Mouse (Mus musculus) embryonic facial prominence, embryonic 13.5 days (tissue): Measurements from ENCODE around the gene Glra4. TPM values are rescaled to one million over a fixed set of nuclear protein-coding genes. Genes with fewer than 3 reads are reported as not detected.

Source experiments
- ATAC-seq: fragments of 200-750 bp; cut with Nextera tagmentation; 2 replicates; pipeline ENCODE4 v1.8.0; 2017; ENCODE audit warnings: low read depth; ENCODE audit not compliant: insufficient number of reproducible peaks, insufficient read depth, low FRiP score, low TSS enrichment
- H3K27ac ChIP-seq: fragments of 300-500 bp; sonication (generic); 2 replicates; pipeline ENCODE4 v1.5.1; 2015; ENCODE audit warnings: moderate library complexity, mild to moderate bottlenecking, inconsistent platforms
- H3K27me3 ChIP-seq: fragments of 300-500 bp; sonication (generic); 2 replicates; pipeline ENCODE4 v1.6.1; 2015; ENCODE audit warnings: mild to moderate bottlenecking, inconsistent platforms
- H3K36me3 ChIP-seq: fragments of 300-500 bp; sonication (generic); 2 replicates; pipeline ENCODE4 v1.6.1; 2015; ENCODE audit warnings: mild to moderate bottlenecking, inconsistent platforms
- H3K4me1 ChIP-seq: fragments of 300-500 bp; sonication (generic); 2 replicates; pipeline ENCODE4 v1.6.1; 2015; ENCODE audit warnings: inconsistent platforms
- H3K4me2 ChIP-seq: fragments of 300-500 bp; sonication (generic); 2 replicates; pipeline ENCODE4 v1.6.1; 2015; ENCODE audit warnings: moderate library complexity, mild to moderate bottlenecking, inconsistent platforms
- H3K4me3 ChIP-seq: fragments of 300-500 bp; sonication (generic); 2 replicates; pipeline ENCODE4 v1.5.1; 2015; ENCODE audit warnings: mild to moderate bottlenecking, inconsistent platforms
- H3K9ac ChIP-seq: fragments of 300-500 bp; sonication (generic); 2 replicates; pipeline ENCODE4 v1.6.1; 2015; ENCODE audit warnings: mild to moderate bottlenecking, inconsistent platforms
- H3K9me3 ChIP-seq: fragments of 300-500 bp; sonication (generic); 2 replicates; pipeline ENCODE4 v1.6.1; 2016; ENCODE audit warnings: inconsistent platforms
- WGBS: fragments of 180-500 bp; shearing (Covaris S2); methylation state at CpG from one replicate; pipeline ENCODE4 v1.1.7; 2015; ENCODE audit warnings: mixed read lengths; 5-methylcytosine and 5-hydroxymethylcytosine counted together
- polyA plus RNA-seq: library from polyadenylated mRNA; unstranded; fragments of >200 nt; fragmentation: Nextera tagmentation; extraction: Ambion mirVana; gene quantifications from 2 replicates; pipeline ENCODE4 v1.2.1, GENCODE M21; 2015

The Glra4 gene
- polyA plus RNA-seq, 1 experiment from 2014 or later, result not detected

GRCm38 (mm10) chrX:136755464-136755863, 24.5 kb downstream of the Glra4 start:
- Histone ChIP-seq H3K4me3 (no peak overlapping the region), H3K9ac (no peak overlapping the region), H3K4me1 (no peaks in the 10 kb centered on the region), H3K27me3 (peaks cover 4% of the 10 kb centered on the region; the same call in 1 of the 2 replicates), H3K4me2 (no peak overlapping the region), H3K27ac (no peak overlapping the region), H3K36me3 (no peaks in the 10 kb centered on the region), H3K9me3 (no peaks in the 10 kb centered on the region)
- WGBS, result 81% methylated on average over 3 of the region's 3 CpGs
- ATAC-seq, result no peak

DNA sequence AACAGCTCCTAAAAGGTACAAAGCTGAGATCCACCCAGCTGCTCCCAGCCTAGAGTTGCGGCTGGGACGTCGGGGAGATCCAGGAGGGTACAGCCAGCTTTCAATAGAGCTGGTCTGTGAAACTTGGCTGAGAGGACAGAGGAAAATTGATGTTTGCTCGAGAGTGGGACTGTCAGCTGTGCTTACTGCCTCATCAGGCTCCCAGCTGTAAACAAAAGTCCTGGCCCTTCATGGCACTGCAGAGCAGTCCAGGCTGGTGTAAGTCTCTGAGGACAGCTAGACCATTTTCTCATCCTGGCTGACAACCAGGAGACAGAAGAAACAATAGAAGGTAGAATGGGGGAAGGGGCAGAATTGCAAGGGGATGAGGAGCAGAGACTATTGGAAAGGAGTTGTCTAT, 30.6 kb downstream of the Glra4 start:
- 85% methylated on average over 4 of the region's 4 CpGs for WGBS
- ATAC-seq, result no peak

GRCm38 (mm10) chrX:136744663-136745062, 35.3 kb downstream of the Glra4 start:
- Histone ChIP-seq H3K4me2 (no peak overlapping the region), H3K27me3 (peaks cover 9% of the 10 kb centered on the region), H3K9me3 (no peaks in the 10 kb centered on the region), H3K4me3 (no peak overlapping the region), H3K36me3 (no peaks in the 10 kb centered on the region), H3K27ac (no peak overlapping the region), H3K9ac (no peak overlapping the region), H3K4me1 (no peaks in the 10 kb centered on the region)
- 69% methylated on average over 8 of the region's 8 CpGs for WGBS
- ATAC-seq, result no peak

More for the DNA sequence above, 30.6 kb downstream of the Glra4 start:
- H3K27me3 ChIP-seq, result peaks cover 9% of the 10 kb centered on the region
- H3K4me1 ChIP-seq, result no peaks in the 10 kb centered on the region
- no peak overlapping the region for H3K9ac ChIP-seq
- H3K4me2 ChIP-seq, result no peak overlapping the region
- H3K27ac ChIP-seq, result no peak overlapping the region
- no peaks in the 10 kb centered on the region for H3K36me3 ChIP-seq
- no peaks in the 10 kb centered on the region for H3K9me3 ChIP-seq
- no peak overlapping the region for H3K4me3 ChIP-seq

GRCm38 (mm10) chrX:136743459-136743858, 36.5 kb downstream of the Glra4 start, which contains the start of gene Morf4l2:
Gene Morf4l2 (minus strand): TSS chrX:136743690.
- peaks cover 4% of the 10 kb centered on the region; the same call in 1 of the 2 replicates for H3K27me3 ChIP-seq
- WGBS, result 86% methylated on average over 12 of the region's 12 CpGs
- no peak for ATAC-seq

DNA sequence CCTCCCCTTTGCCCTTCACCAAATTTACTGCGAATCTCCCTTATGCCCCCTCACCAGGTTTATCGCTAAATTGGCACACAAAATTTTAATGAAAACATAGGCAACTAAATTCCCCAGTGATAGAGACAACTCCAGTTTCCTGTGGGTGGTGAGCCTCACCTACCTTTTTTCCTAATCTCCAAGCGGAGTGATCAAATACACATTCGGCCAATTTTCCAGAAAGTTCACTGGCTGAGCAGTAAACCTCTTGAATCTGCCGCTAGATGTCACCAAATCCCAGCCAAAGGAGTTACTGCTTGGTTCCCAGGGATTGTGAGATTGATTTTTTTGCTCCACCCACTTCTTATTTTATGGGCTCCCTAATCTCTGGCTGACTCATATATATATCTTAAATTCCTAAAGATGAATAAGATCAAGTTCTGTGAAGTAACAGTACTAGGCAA, 37.3 kb downstream of the Glra4 start:
- WGBS, result 27% methylated on average over 5 of the region's 5 CpGs
- H3K9me3 ChIP-seq, result no peaks in the 10 kb centered on the region
- ATAC-seq, result no peak
- peaks cover 3% of the 10 kb centered on the region for H3K36me3 ChIP-seq
- peak overlapping the region; percentile 69 for H3K9ac ChIP-seq
- peak overlapping the region; percentile 56 for H3K4me2 ChIP-seq
- peaks cover 4% of the 10 kb centered on the region; the same call in 1 of the 2 replicates for H3K27me3 ChIP-seq
- peak overlapping the region; percentile 92 for H3K27ac ChIP-seq
- peak overlapping the region; percentile 55 for H3K4me3 ChIP-seq
- H3K4me1 ChIP-seq, result 0 out of 2 replicates have a peak, but pooled peaks cover 7% of the 10 kb centered on the region

More at GRCm38 (mm10) chrX:136743459-136743858, 36.5 kb downstream of the Glra4 start, which contains the start of gene Morf4l2:
- H3K9ac ChIP-seq, result peak within 1 kb of the TSS; percentile 69
- H3K9me3 ChIP-seq, result no peaks in the 10 kb centered on the region
- H3K4me2 ChIP-seq, result peak within 1 kb of the TSS; percentile 56
- peak within 1 kb of the TSS; percentile 92 for H3K27ac ChIP-seq
- H3K36me3 ChIP-seq, result peaks cover 3% of the 10 kb centered on the region
- peak within 1 kb of the TSS; percentile 55 for H3K4me3 ChIP-seq
- 0 out of 2 replicates have a peak, but pooled peaks cover 5% of the 10 kb centered on the region for H3K4me1 ChIP-seq

DNA sequence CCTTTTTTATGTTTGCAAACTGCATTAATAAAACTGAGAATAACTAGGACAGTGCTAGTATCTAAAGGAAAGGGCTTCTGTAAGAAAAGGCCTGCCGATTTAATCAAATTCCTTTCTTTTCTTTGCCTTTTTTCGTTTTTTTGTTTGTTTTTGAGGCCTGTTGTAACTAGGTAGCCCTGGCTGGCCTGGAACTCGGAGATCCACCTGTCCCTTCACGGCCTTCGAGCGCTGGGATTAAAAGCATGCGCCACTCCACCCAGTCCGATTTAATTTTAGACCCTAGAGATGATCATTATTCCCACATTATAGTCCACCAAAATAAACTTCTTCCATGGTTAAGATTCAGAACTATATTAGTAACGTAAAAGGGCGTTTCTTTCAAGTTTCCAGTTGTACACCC, 37.7 kb downstream of the Glra4 start:
- Histone ChIP-seq H3K9me3 (no peaks in the 10 kb centered on the region), H3K9ac (peak overlapping the region; percentile 69), H3K27ac (peak overlapping the region; percentile 92), H3K4me1 (0 out of 2 replicates have a peak, but pooled peaks cover 7% of the 10 kb centered on the region), H3K36me3 (peaks cover 3% of the 10 kb centered on the region), H3K27me3 (peaks cover 2% of the 10 kb centered on the region; the same call in 1 of the 2 replicates), H3K4me2 (peak overlapping the region; percentile 56), H3K4me3 (peak overlapping the region; percentile 55)
- no peak for ATAC-seq
- WGBS, result 26% methylated on average over 10 of the region's 10 CpGs

DNA sequence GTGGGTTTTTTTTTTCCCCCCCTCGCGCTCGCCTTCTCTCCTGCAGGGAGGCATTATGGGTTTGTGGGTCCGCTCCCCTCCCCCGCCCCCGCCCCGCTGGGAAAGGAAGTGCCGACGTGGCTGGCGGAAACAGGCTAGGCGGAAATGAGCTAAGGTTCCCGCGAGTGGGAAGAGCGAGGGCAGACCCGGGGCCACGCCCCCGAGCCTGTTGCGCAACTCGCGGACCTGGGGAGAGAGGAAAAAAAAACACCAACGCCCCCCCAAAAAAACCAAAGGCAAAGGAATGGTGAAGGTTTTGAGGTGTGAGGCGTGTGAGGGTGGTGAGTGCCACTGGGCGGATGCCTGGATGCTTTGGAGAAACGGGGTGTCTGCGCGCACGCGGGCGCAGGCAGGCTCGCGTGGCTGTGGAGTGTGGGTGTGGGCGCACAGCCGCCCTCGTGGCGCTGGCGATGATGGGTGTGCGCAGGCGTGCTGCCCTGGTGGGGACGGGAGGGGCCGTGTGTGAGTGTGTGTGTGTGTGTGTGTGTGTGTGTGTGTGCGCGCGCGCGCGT, 38.2 kb downstream of the Glra4 start:
- peak overlapping the region; percentile 92 for H3K27ac ChIP-seq
- 0 out of 2 replicates have a peak, but pooled peaks cover 7% of the 10 kb centered on the region for H3K4me1 ChIP-seq
- no peaks in the 10 kb centered on the region for H3K9me3 ChIP-seq
- peaks cover 3% of the 10 kb centered on the region for H3K36me3 ChIP-seq
- ATAC-seq, result peak; percentile 78
- WGBS, result 29% methylated on average over 43 of the region's 46 CpGs
- H3K4me2 ChIP-seq, result peak overlapping the region; percentile 56
- peak overlapping the region; percentile 55 for H3K4me3 ChIP-seq
- no peaks in the 10 kb centered on the region for H3K27me3 ChIP-seq
- peak overlapping the region; percentile 69 for H3K9ac ChIP-seq

DNA sequence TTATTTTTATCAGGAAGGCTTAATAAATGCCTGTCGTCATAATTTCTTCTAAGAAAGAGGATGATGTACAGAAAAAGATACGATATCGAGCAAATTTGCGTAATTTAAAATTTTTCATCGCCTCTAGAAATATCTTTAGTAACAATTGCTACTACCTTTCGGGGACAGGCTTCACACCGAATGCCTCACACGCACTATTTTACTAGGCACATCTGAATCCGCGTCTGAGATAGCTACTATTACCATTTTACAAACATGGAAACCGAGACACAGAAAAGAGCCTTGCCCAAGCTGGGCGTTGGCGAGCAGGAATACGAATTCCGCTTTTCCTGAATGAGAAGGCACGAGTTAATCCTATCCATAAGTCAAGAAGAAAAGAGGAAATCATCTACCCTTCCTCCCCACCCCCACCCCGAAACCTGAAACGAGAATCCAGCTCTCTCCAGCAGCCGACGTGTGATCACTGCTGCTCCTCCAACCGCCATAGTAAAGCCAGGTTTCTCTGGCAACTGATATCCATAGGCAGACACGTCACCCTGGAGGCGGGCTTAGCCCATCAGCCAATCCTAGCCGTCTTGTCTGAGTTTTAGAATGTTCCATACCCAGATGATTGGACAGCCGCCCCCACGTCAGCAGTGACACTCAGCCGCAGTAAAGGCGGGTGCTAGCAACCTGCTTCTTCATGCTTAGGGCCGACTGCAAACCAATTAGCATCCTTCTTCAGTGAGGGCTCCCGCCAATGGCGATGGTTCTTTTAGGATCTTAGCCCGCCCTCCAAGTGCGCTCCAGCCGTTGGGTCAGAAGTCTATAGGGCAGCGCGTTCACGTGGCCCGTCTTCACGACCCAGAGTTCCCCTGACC, 38.9 kb downstream of the Glra4 start:
- peak overlapping the region; percentile 60; the same call in 1 of the 2 replicates for H3K4me2 ChIP-seq
- H3K27ac ChIP-seq, result peak overlapping the region; percentile 82
- 0 out of 2 replicates have a peak, but pooled peaks cover 7% of the 10 kb centered on the region for H3K4me1 ChIP-seq
- peak overlapping the region; percentile 80 for H3K9ac ChIP-seq
- H3K36me3 ChIP-seq, result peaks cover 3% of the 10 kb centered on the region
- H3K4me3 ChIP-seq, result peak overlapping the region; percentile 55
- peak; percentile 98 for ATAC-seq
- no peaks in the 10 kb centered on the region for H3K9me3 ChIP-seq
- 25% methylated on average over 39 of the region's 39 CpGs for WGBS
- no peaks in the 10 kb centered on the region for H3K27me3 ChIP-seq

GRCm38 (mm10) chrX:136740087-136740790, 39.7 kb downstream of the Glra4 start:
- no peak for ATAC-seq
- H3K4me1 ChIP-seq, result 0 out of 2 replicates have a peak, but pooled peaks cover 7% of the 10 kb centered on the region
- 19% methylated on average over 15 of the region's 15 CpGs for WGBS
- no peaks in the 10 kb centered on the region for H3K9me3 ChIP-seq
- H3K27ac ChIP-seq, result peak overlapping the region; percentile 82; the same call in 1 of the 2 replicates
- no peaks in the 10 kb centered on the region for H3K27me3 ChIP-seq
- H3K9ac ChIP-seq, result peak overlapping the region; percentile 80
- H3K4me3 ChIP-seq, result peak overlapping the region; percentile 55
- H3K4me2 ChIP-seq, result peak overlapping the region; percentile 60; the same call in 1 of the 2 replicates
- peaks cover 7% of the 10 kb centered on the region for H3K36me3 ChIP-seq

DNA sequence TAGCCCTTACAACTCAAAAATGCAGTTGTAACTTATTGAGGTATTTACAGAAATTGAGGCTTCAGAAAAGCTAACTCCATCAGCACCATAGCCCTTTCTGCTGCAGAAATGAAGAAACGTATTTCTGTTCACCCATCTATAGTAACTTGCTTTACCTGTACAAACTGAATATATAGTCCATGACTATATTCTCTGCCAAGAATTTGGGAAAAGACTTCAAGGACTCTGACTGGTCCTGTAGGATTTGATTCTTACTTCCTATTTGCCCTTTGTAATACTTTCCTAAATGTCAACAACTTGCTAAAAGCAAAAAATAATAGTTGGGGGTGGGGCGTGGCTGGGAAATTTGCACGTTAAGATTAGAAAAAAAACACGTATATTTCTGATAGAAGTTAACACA, 47.9 kb downstream of the Glra4 start:
- Histone ChIP-seq H3K27me3 (no peaks in the 10 kb centered on the region; the same call in none of the 2 replicates), H3K4me3 (no peak overlapping the region), H3K36me3 (peaks cover 13% of the 10 kb centered on the region; the same call in 1 of the 2 replicates), H3K4me2 (no peak overlapping the region), H3K4me1 (no peaks in the 10 kb centered on the region), H3K9me3 (no peaks in the 10 kb centered on the region), H3K9ac (no peak overlapping the region), H3K27ac (no peak overlapping the region)
- ATAC-seq, result no peak
- WGBS, result 84% methylated on average over 4 of the region's 4 CpGs
